Mouse (Mus musculus): Measurements from ENCODE around the gene Rab31. TPM values are rescaled to one million over a fixed set of nuclear protein-coding genes. Genes with fewer than 3 reads are reported as not detected.
A peak's percentile ranks its signal among the peaks of the same experiment; 100 is the strongest.

Rab31 gene
- polyA plus RNA-seq, 1 experiment from 2014 or later = 6.9 TPM

- Histone ChIP-seq H3K36me3 (ENCODE audit: control insufficient read depth, insufficient read depth) (no peaks in the 10 kb centered on the region), H3K4me1 (ENCODE audit: control insufficient read depth, low read depth, low read length) (peaks cover 14% of the 10 kb centered on the region), H3K4me2 (ENCODE audit: low read depth, low read length) (no peak overlapping the region), H3K9me3 (replicated peaks; ENCODE audit: control insufficient read depth, low read length) (no peaks in the 10 kb centered on the region), H3K9ac (ENCODE audit: low read depth, low read length) (no peak overlapping the region), H3K27me3 (ENCODE audit: control insufficient read depth, insufficient read depth, low read depth, low read length) (no peaks in the 10 kb centered on the region), H3K27ac (ENCODE audit: low read length) (no peak overlapping the region), H3K4me3 (ENCODE audit: low read depth, low read length) (no peak overlapping the region)
- no peak for ATAC-seq (ENCODE audit: low read depth)
- 35% methylated on average over 2 of the region's 2 CpGs for WGBS (ENCODE audit: insufficient replicate concordance)
Observed at GRCm38 (mm10) chr17:65658416-65658815, 114.1 kb downstream of the Rab31 start.

- H3K4me1 ChIP-seq (ENCODE audit: control insufficient read depth, low read depth, low read length) = peaks cover 11% of the 10 kb centered on the region
- H3K9ac ChIP-seq (ENCODE audit: low read depth, low read length) = no peak overlapping the region
- 74% methylated on average over 9 of the region's 9 CpGs for WGBS (ENCODE audit: insufficient replicate concordance)
- H3K27ac ChIP-seq (ENCODE audit: low read length) = no peak overlapping the region
- no peak overlapping the region for H3K4me3 ChIP-seq (ENCODE audit: low read depth, low read length)
- no peaks in the 10 kb centered on the region for H3K9me3 ChIP-seq (replicated peaks; ENCODE audit: control insufficient read depth, low read length)
- no peak for ATAC-seq (ENCODE audit: low read depth)
- H3K27me3 ChIP-seq (ENCODE audit: control insufficient read depth, insufficient read depth, low read depth, low read length) = no peaks in the 10 kb centered on the region
- H3K4me2 ChIP-seq (ENCODE audit: low read depth, low read length) = no peak overlapping the region
- H3K36me3 ChIP-seq (ENCODE audit: control insufficient read depth, insufficient read depth) = no peaks in the 10 kb centered on the region
Observed at GRCm38 (mm10) chr17:65657958-65658357, 114.6 kb downstream of the Rab31 start.

- Histone ChIP-seq H3K9ac (ENCODE audit: low read depth, low read length) (no peak overlapping the region), H3K4me3 (ENCODE audit: low read depth, low read length) (no peak overlapping the region), H3K9me3 (replicated peaks; ENCODE audit: control insufficient read depth, low read length) (no peaks in the 10 kb centered on the region), H3K27me3 (ENCODE audit: control insufficient read depth, insufficient read depth, low read depth, low read length) (no peaks in the 10 kb centered on the region), H3K4me2 (ENCODE audit: low read depth, low read length) (no peak overlapping the region), H3K27ac (ENCODE audit: low read length) (no peak overlapping the region; the same call in 1 of the 2 replicates), H3K4me1 (ENCODE audit: control insufficient read depth, low read depth, low read length) (peaks cover 11% of the 10 kb centered on the region), H3K36me3 (ENCODE audit: control insufficient read depth, insufficient read depth) (no peaks in the 10 kb centered on the region)
- ATAC-seq (ENCODE audit: low read depth) = no peak
- WGBS (ENCODE audit: insufficient replicate concordance) = 54% methylated on average over 6 of the region's 6 CpGs
Observed at GRCm38 (mm10) chr17:65656731-65657130, 115.8 kb downstream of the Rab31 start.

GRCm38 (mm10) chr17:65656076-65656475 is 116.5 kb downstream of the Rab31 start:
- ATAC-seq (ENCODE audit: low read depth) = peak; percentile 64
- H3K4me1 ChIP-seq (ENCODE audit: control insufficient read depth, low read depth, low read length) = peaks cover 11% of the 10 kb centered on the region

GRCm38 (mm10) chr17:65655608-65656007 is 116.9 kb downstream of the Rab31 start:
- no peak for ATAC-seq (ENCODE audit: low read depth)
- WGBS (ENCODE audit: insufficient replicate concordance) = 60% methylated on average over 4 of the region's 4 CpGs
- H3K9ac ChIP-seq (ENCODE audit: low read depth, low read length) = no peak overlapping the region
- H3K27me3 ChIP-seq (ENCODE audit: control insufficient read depth, insufficient read depth, low read depth, low read length) = no peaks in the 10 kb centered on the region
- H3K4me1 ChIP-seq (ENCODE audit: control insufficient read depth, low read depth, low read length) = peaks cover 11% of the 10 kb centered on the region
- H3K27ac ChIP-seq (ENCODE audit: low read length) = no peak overlapping the region
- H3K36me3 ChIP-seq (ENCODE audit: control insufficient read depth, insufficient read depth) = no peaks in the 10 kb centered on the region
- no peaks in the 10 kb centered on the region for H3K9me3 ChIP-seq (replicated peaks; ENCODE audit: control insufficient read depth, low read length)
- no peak overlapping the region for H3K4me3 ChIP-seq (ENCODE audit: low read depth, low read length)
- no peak overlapping the region for H3K4me2 ChIP-seq (ENCODE audit: low read depth, low read length)

More at GRCm38 (mm10) chr17:65656076-65656475, 116.5 kb downstream of the Rab31 start:
- Histone ChIP-seq H3K4me2 (ENCODE audit: low read depth, low read length) (no peak overlapping the region), H3K9me3 (replicated peaks; ENCODE audit: control insufficient read depth, low read length) (no peaks in the 10 kb centered on the region), H3K36me3 (ENCODE audit: control insufficient read depth, insufficient read depth) (no peaks in the 10 kb centered on the region), H3K4me3 (ENCODE audit: low read depth, low read length) (no peak overlapping the region), H3K9ac (ENCODE audit: low read depth, low read length) (no peak overlapping the region), H3K27ac (ENCODE audit: low read length) (no peak overlapping the region), H3K27me3 (ENCODE audit: control insufficient read depth, insufficient read depth, low read depth, low read length) (no peaks in the 10 kb centered on the region)
- WGBS (ENCODE audit: insufficient replicate concordance) = 43% methylated on average over 8 of the region's 8 CpGs

GRCm38 (mm10) chr17:65650598-65650997 is 122.0 kb downstream of the Rab31 start:
- no peak for ATAC-seq (ENCODE audit: low read depth)
- Histone ChIP-seq H3K4me1 (ENCODE audit: control insufficient read depth, low read depth, low read length) (no peaks in the 10 kb centered on the region), H3K9ac (ENCODE audit: low read depth, low read length) (no peak overlapping the region), H3K4me2 (ENCODE audit: low read depth, low read length) (no peak overlapping the region), H3K27ac (ENCODE audit: low read length) (no peak overlapping the region), H3K4me3 (ENCODE audit: low read depth, low read length) (no peak overlapping the region), H3K36me3 (ENCODE audit: control insufficient read depth, insufficient read depth) (no peaks in the 10 kb centered on the region), H3K9me3 (replicated peaks; ENCODE audit: control insufficient read depth, low read length) (no peaks in the 10 kb centered on the region), H3K27me3 (ENCODE audit: control insufficient read depth, insufficient read depth, low read depth, low read length) (no peaks in the 10 kb centered on the region)
- WGBS (ENCODE audit: insufficient replicate concordance) = 40% methylated on average over 6 of the region's 6 CpGs

- ATAC-seq (ENCODE audit: low read depth) = no peak
- Histone ChIP-seq H3K27ac (ENCODE audit: low read length) (no peak overlapping the region), H3K36me3 (ENCODE audit: control insufficient read depth, insufficient read depth) (no peaks in the 10 kb centered on the region), H3K9ac (ENCODE audit: low read depth, low read length) (no peak overlapping the region), H3K4me1 (ENCODE audit: control insufficient read depth, low read depth, low read length) (no peaks in the 10 kb centered on the region), H3K9me3 (replicated peaks; ENCODE audit: control insufficient read depth, low read length) (no peaks in the 10 kb centered on the region), H3K4me3 (ENCODE audit: low read depth, low read length) (no peak overlapping the region), H3K27me3 (ENCODE audit: control insufficient read depth, insufficient read depth, low read depth, low read length) (no peaks in the 10 kb centered on the region), H3K4me2 (ENCODE audit: low read depth, low read length) (no peak overlapping the region)
- WGBS (ENCODE audit: insufficient replicate concordance) = 63% methylated on average over 2 of the region's 2 CpGs
Observed at GRCm38 (mm10) chr17:65649175-65649493, 123.4 kb downstream of the Rab31 start.

- WGBS (ENCODE audit: insufficient replicate concordance) = 57% methylated on average over 9 of the region's 9 CpGs
- Histone ChIP-seq H3K27me3 (ENCODE audit: control insufficient read depth, insufficient read depth, low read depth, low read length) (no peaks in the 10 kb centered on the region), H3K27ac (ENCODE audit: low read length) (no peak overlapping the region), H3K4me3 (ENCODE audit: low read depth, low read length) (no peak overlapping the region), H3K4me2 (ENCODE audit: low read depth, low read length) (no peak overlapping the region), H3K4me1 (ENCODE audit: control insufficient read depth, low read depth, low read length) (no peaks in the 10 kb centered on the region), H3K9me3 (replicated peaks; ENCODE audit: control insufficient read depth, low read length) (no peaks in the 10 kb centered on the region), H3K9ac (ENCODE audit: low read depth, low read length) (no peak overlapping the region), H3K36me3 (ENCODE audit: control insufficient read depth, insufficient read depth) (no peaks in the 10 kb centered on the region)
- 0 out of 2 replicates have a peak, but pooled peaks have one; percentile 13 for ATAC-seq (ENCODE audit: low read depth)
Observed at GRCm38 (mm10) chr17:65648371-65649174, 124.0 kb downstream of the Rab31 start.

GRCm38 (mm10) chr17:65647961-65648360 is 124.6 kb downstream of the Rab31 start:
- Histone ChIP-seq H3K4me3 (ENCODE audit: low read depth, low read length) (no peak overlapping the region), H3K4me1 (ENCODE audit: control insufficient read depth, low read depth, low read length) (no peaks in the 10 kb centered on the region), H3K9ac (ENCODE audit: low read depth, low read length) (no peak overlapping the region), H3K36me3 (ENCODE audit: control insufficient read depth, insufficient read depth) (no peaks in the 10 kb centered on the region), H3K27ac (ENCODE audit: low read length) (no peak overlapping the region), H3K4me2 (ENCODE audit: low read depth, low read length) (no peak overlapping the region), H3K27me3 (ENCODE audit: control insufficient read depth, insufficient read depth, low read depth, low read length) (no peaks in the 10 kb centered on the region), H3K9me3 (replicated peaks; ENCODE audit: control insufficient read depth, low read length) (no peaks in the 10 kb centered on the region)
- 45% methylated on average over 5 of the region's 5 CpGs for WGBS (ENCODE audit: insufficient replicate concordance)
- ATAC-seq (ENCODE audit: low read depth) = no peak

All from liver, embryonic 16.5 days (tissue).